Mouse (Mus musculus): ENCODE data around the gene Ctbp1. TPM values are rescaled to one million over a fixed set of nuclear protein-coding genes. Genes with fewer than 3 reads are reported as not detected.
A peak's percentile ranks its signal among the peaks of the same experiment; 100 is the strongest.

Ctbp1 gene
- polyA plus RNA-seq, 1 experiment from 2014 or later = 441 TPM

- peaks cover 8% of the 10 kb centered on the region; the same call in 1 of the 2 replicates for H3K4me1 ChIP-seq (ENCODE audit: control insufficient read depth, insufficient read depth, low read length)
- ATAC-seq = no peak
- H3K9ac ChIP-seq (ENCODE audit: low read depth, low read length) = no peak overlapping the region
- H3K4me3 ChIP-seq (ENCODE audit: low read depth, low read length) = no peak overlapping the region
- H3K9me3 ChIP-seq (replicated peaks; ENCODE audit: control insufficient read depth, low read length, poor library complexity, severe bottlenecking) = no peaks in the 10 kb centered on the region
- no peaks in the 10 kb centered on the region for H3K27me3 ChIP-seq (ENCODE audit: control insufficient read depth, insufficient read depth, low read depth, low read length)
- H3K4me2 ChIP-seq (ENCODE audit: low read length) = no peak overlapping the region
- H3K27ac ChIP-seq (ENCODE audit: low read length) = no peak overlapping the region
- no peaks in the 10 kb centered on the region for H3K36me3 ChIP-seq (ENCODE audit: control insufficient read depth, insufficient read depth, low read length)
- WGBS = 52% methylated on average over 5 of the region's 5 CpGs
Measured at GRCm38 (mm10) chr5:33278950-33279349, 4.2 kb upstream of the Ctbp1 start.

DNA sequence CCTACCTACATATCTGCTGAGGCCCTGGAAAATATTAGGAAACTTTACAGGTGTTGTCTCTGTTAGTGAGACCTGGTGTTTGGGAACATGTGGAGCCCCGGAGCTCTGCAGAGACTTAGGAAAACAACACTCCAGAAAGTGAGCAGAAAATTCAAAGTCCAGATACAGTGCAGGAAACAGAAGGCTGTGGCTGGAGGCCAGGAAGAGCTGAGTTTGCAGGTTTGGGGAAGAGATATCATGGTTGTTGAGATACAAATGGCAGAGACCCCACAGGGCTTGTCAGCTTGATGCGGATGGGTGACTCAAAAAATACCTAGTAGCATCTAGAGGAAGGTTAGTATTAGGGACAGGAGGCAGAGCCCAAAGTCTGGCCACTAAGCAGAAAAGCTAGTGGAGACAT, 2.5 kb upstream of the Ctbp1 start:
- H3K9ac ChIP-seq (ENCODE audit: low read depth, low read length) = no peak overlapping the region
- H3K36me3 ChIP-seq (ENCODE audit: control insufficient read depth, insufficient read depth, low read length) = no peaks in the 10 kb centered on the region
- WGBS = 80% methylated on average over 2 of the region's 2 CpGs
- no peak overlapping the region for H3K4me2 ChIP-seq (ENCODE audit: low read length)
- no peak for ATAC-seq
- H3K27ac ChIP-seq (ENCODE audit: low read length) = no peak overlapping the region
- H3K4me3 ChIP-seq (ENCODE audit: low read depth, low read length) = no peak overlapping the region
- peaks cover 22% of the 10 kb centered on the region for H3K4me1 ChIP-seq (ENCODE audit: control insufficient read depth, insufficient read depth, low read length)
- H3K9me3 ChIP-seq (replicated peaks; ENCODE audit: control insufficient read depth, low read length, poor library complexity, severe bottlenecking) = no peaks in the 10 kb centered on the region
- H3K27me3 ChIP-seq (ENCODE audit: control insufficient read depth, insufficient read depth, low read depth, low read length) = no peaks in the 10 kb centered on the region

DNA sequence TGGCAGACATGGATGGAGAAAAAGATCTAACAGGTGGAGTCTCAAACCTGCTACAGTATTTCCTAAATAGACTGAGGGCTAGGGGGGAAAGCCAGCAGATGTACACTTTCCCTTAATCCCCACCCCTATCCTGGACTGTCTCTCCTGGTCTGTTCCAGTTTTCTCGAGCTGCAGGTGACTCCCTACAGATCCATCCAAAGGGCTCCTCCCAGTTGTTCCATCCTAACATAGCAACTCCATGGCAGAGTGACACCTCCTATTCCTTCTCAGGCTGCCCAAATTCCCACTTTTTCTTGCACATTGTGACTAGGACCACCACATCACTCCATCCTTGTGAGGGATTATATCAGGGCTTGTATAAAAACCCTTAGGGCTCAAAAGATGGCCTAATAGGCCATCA, 960 bp upstream of the Ctbp1 start:
- peak overlapping the region; percentile 79 for H3K4me3 ChIP-seq (ENCODE audit: low read depth, low read length)
- H3K4me2 ChIP-seq (ENCODE audit: low read length) = peak overlapping the region; percentile 55
- no peak for ATAC-seq
- H3K36me3 ChIP-seq (ENCODE audit: control insufficient read depth, insufficient read depth, low read length) = no peaks in the 10 kb centered on the region
- H3K4me1 ChIP-seq (ENCODE audit: control insufficient read depth, insufficient read depth, low read length) = peaks cover 34% of the 10 kb centered on the region
- H3K9me3 ChIP-seq (replicated peaks; ENCODE audit: control insufficient read depth, low read length, poor library complexity, severe bottlenecking) = no peaks in the 10 kb centered on the region
- H3K27ac ChIP-seq (ENCODE audit: low read length) = peak overlapping the region; percentile 99; the same call in 1 of the 2 replicates
- H3K9ac ChIP-seq (ENCODE audit: low read depth, low read length) = peak overlapping the region; percentile 92
- no peaks in the 10 kb centered on the region for H3K27me3 ChIP-seq (ENCODE audit: control insufficient read depth, insufficient read depth, low read depth, low read length)
- WGBS = 24% methylated on average over 1 of the region's 1 CpGs

DNA sequence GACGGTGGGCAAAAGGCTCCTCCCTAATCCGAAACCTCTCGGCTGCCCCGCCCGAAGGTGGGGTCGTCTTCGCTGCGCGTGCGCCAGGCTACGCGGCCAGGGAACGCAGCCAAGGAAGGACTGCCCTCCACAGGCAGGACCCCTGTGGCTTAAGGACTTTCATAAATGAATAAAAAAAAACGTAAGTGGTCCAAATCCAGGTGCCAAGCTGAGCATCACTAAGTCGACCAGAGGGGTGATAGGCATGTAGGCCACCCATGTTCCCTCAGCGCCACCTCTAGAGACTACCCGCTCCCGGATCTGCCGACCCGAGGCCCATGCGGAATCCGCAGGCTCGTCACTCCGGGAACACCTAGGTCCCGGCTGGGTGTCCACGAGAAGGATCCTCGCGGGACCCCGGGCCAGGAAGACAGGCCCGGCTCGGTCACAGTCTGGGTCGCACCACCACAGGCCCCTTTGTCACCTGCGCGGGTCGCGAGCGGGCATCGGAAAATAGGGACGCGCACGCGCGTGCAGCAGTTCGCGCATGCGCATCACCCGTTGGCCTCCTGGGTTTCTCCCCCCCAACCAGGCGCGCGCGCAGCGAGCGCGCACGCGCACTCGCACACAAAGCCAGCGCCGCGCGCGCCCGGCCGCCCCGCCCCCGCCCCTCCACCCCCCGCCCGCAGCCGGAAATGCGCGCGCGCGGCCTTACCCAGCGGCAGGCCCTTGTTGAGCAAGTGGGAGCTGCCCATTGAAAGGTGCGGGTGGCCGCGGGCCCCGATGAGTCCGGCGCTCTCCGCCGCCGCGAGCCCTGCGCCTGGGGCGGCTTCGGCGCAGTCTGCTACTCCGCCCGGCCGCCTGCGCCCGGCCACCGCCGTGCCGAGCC, 475 bp downstream of the Ctbp1 start:
- ATAC-seq = peak; percentile 67
- Histone ChIP-seq H3K4me2 (ENCODE audit: low read length) (peak overlapping the region; percentile 91), H3K9me3 (replicated peaks; ENCODE audit: control insufficient read depth, low read length, poor library complexity, severe bottlenecking) (no peaks in the 10 kb centered on the region), H3K27ac (ENCODE audit: low read length) (peak overlapping the region; percentile 99), H3K9ac (ENCODE audit: low read depth, low read length) (peak overlapping the region; percentile 92), H3K36me3 (ENCODE audit: control insufficient read depth, insufficient read depth, low read length) (no peaks in the 10 kb centered on the region; the same call in 1 of the 2 replicates), H3K4me1 (ENCODE audit: control insufficient read depth, insufficient read depth, low read length) (peaks cover 38% of the 10 kb centered on the region), H3K4me3 (ENCODE audit: low read depth, low read length) (peak overlapping the region; percentile 79), H3K27me3 (ENCODE audit: control insufficient read depth, insufficient read depth, low read depth, low read length) (no peaks in the 10 kb centered on the region)
- under 1% methylated on average over 76 of the region's 97 CpGs for WGBS

DNA sequence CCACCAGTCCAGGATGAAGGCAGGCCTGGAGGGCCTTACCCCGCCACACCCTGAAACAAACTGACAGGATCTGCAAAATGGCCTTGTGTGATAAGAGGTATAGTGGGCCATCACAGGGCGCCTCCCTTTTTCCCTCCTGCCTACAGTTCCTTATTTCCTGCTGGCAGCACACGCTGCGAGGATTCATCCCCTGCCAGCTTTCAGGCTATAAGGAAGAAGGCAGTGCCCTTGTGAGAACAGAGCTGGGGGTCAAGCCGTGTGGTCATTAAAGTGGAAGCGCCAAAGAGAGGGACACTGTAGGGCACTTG, 1.1 kb downstream of the Ctbp1 start:
- H3K27me3 ChIP-seq (ENCODE audit: control insufficient read depth, insufficient read depth, low read depth, low read length) = no peaks in the 10 kb centered on the region
- H3K36me3 ChIP-seq (ENCODE audit: control insufficient read depth, insufficient read depth, low read length) = peaks cover 6% of the 10 kb centered on the region
- H3K9me3 ChIP-seq (replicated peaks; ENCODE audit: control insufficient read depth, low read length, poor library complexity, severe bottlenecking) = no peaks in the 10 kb centered on the region
- H3K27ac ChIP-seq (ENCODE audit: low read length) = peak overlapping the region; percentile 99
- peaks cover 38% of the 10 kb centered on the region for H3K4me1 ChIP-seq (ENCODE audit: control insufficient read depth, insufficient read depth, low read length)
- 12% methylated on average over 6 of the region's 6 CpGs for WGBS
- peak overlapping the region; percentile 79 for H3K4me3 ChIP-seq (ENCODE audit: low read depth, low read length)
- peak overlapping the region; percentile 92 for H3K9ac ChIP-seq (ENCODE audit: low read depth, low read length)
- H3K4me2 ChIP-seq (ENCODE audit: low read length) = peak overlapping the region; percentile 91
- peak; percentile 4 for ATAC-seq

- no peak for ATAC-seq
- H3K36me3 ChIP-seq (ENCODE audit: control insufficient read depth, insufficient read depth, low read length) = peaks cover 12% of the 10 kb centered on the region
- peak overlapping the region; percentile 99 for H3K27ac ChIP-seq (ENCODE audit: low read length)
- no peaks in the 10 kb centered on the region for H3K27me3 ChIP-seq (ENCODE audit: control insufficient read depth, insufficient read depth, low read depth, low read length)
- H3K4me3 ChIP-seq (ENCODE audit: low read depth, low read length) = peak overlapping the region; percentile 79
- peaks cover 38% of the 10 kb centered on the region for H3K4me1 ChIP-seq (ENCODE audit: control insufficient read depth, insufficient read depth, low read length)
- H3K4me2 ChIP-seq (ENCODE audit: low read length) = peak overlapping the region; percentile 91
- 82% methylated on average over 7 of the region's 7 CpGs for WGBS
- H3K9me3 ChIP-seq (replicated peaks; ENCODE audit: control insufficient read depth, low read length, poor library complexity, severe bottlenecking) = no peaks in the 10 kb centered on the region
- peak overlapping the region; percentile 92 for H3K9ac ChIP-seq (ENCODE audit: low read depth, low read length)
Measured at GRCm38 (mm10) chr5:33272845-33273776, 1.7 kb downstream of the Ctbp1 start.

DNA sequence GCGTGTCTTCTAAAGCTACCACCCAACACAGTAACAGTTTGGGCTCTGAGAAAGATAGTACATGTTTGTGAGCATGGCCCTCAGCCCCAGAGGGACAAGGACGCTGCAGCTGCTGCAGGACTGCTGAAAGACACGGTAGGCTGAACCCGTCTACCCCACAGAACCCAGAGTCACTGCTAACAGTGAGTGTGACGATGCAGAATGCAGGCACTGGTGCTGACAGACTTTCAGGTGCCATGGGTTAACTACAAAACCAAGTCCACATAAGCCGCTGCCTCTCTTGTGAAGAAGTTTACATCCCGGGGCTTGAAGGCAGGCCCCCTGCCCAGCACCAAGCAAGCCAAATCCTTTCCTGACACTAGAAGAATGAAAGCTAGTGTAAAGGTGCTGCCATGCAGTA, 2.6 kb downstream of the Ctbp1 start:
- no peak overlapping the region for H3K27ac ChIP-seq (ENCODE audit: low read length)
- no peak overlapping the region for H3K9ac ChIP-seq (ENCODE audit: low read depth, low read length)
- H3K4me2 ChIP-seq (ENCODE audit: low read length) = no peak overlapping the region
- no peak overlapping the region for H3K4me3 ChIP-seq (ENCODE audit: low read depth, low read length)
- no peaks in the 10 kb centered on the region for H3K27me3 ChIP-seq (ENCODE audit: control insufficient read depth, insufficient read depth, low read depth, low read length)
- ATAC-seq = no peak
- 68% methylated on average over 7 of the region's 7 CpGs for WGBS
- peaks cover 38% of the 10 kb centered on the region for H3K4me1 ChIP-seq (ENCODE audit: control insufficient read depth, insufficient read depth, low read length)
- no peaks in the 10 kb centered on the region for H3K9me3 ChIP-seq (replicated peaks; ENCODE audit: control insufficient read depth, low read length, poor library complexity, severe bottlenecking)
- peaks cover 19% of the 10 kb centered on the region for H3K36me3 ChIP-seq (ENCODE audit: control insufficient read depth, insufficient read depth, low read length)

DNA sequence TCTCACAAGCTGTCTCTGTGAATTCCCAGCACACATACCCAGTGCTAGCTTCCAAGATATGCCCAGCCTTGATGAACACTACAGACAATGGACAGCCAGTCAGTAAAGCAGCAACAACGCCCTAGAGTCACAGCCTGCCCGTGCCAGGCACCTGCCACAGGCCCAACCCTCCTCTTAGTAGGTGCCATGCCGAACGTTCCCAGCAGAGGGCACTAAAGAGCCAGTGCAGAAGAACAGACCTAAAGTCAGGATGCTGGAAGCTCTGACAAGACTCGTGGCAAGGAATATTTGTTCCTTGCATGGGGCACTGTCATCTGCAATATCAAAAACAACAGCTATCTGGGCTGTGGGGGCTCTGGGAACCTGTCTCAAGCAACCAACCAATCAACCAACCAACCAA, 4.2 kb downstream of the Ctbp1 start:
- WGBS = 9% methylated on average over 5 of the region's 5 CpGs
- H3K36me3 ChIP-seq (ENCODE audit: control insufficient read depth, insufficient read depth, low read length) = peaks cover 32% of the 10 kb centered on the region
- no peak overlapping the region for H3K4me2 ChIP-seq (ENCODE audit: low read length)
- ATAC-seq = no peak
- no peak overlapping the region for H3K9ac ChIP-seq (ENCODE audit: low read depth, low read length)
- H3K4me3 ChIP-seq (ENCODE audit: low read depth, low read length) = no peak overlapping the region
- H3K9me3 ChIP-seq (replicated peaks; ENCODE audit: control insufficient read depth, low read length, poor library complexity, severe bottlenecking) = no peaks in the 10 kb centered on the region
- H3K27me3 ChIP-seq (ENCODE audit: control insufficient read depth, insufficient read depth, low read depth, low read length) = no peaks in the 10 kb centered on the region
- H3K27ac ChIP-seq (ENCODE audit: low read length) = no peak overlapping the region
- peaks cover 31% of the 10 kb centered on the region for H3K4me1 ChIP-seq (ENCODE audit: control insufficient read depth, insufficient read depth, low read length)

- Histone ChIP-seq H3K9ac (ENCODE audit: low read depth, low read length) (no peak overlapping the region), H3K27ac (ENCODE audit: low read length) (no peak overlapping the region), H3K27me3 (ENCODE audit: control insufficient read depth, insufficient read depth, low read depth, low read length) (no peaks in the 10 kb centered on the region), H3K4me2 (ENCODE audit: low read length) (no peak overlapping the region), H3K36me3 (ENCODE audit: control insufficient read depth, insufficient read depth, low read length) (peaks cover 75% of the 10 kb centered on the region), H3K4me3 (ENCODE audit: low read depth, low read length) (no peak overlapping the region), H3K4me1 (ENCODE audit: control insufficient read depth, insufficient read depth, low read length) (no peaks in the 10 kb centered on the region), H3K9me3 (replicated peaks; ENCODE audit: control insufficient read depth, low read length, poor library complexity, severe bottlenecking) (no peaks in the 10 kb centered on the region)
- 92% methylated on average over 5 of the region's 5 CpGs for whole genome bisulfite sequencing
- no peak for ATAC-seq
Measured at GRCm38 (mm10) chr5:33254416-33254815, 20.4 kb downstream of the Ctbp1 start.
